Mouse (Mus musculus): Measurements from ENCODE around the gene Prss44.

GRCm38 (mm10) chr9:110821436-110821835, 7.6 kb downstream of the Prss44 start:
- no peak for TF ChIP-seq POLR2A (IDR thresholded peaks at IDR 0.05; ENCODE audit: low read depth, low read length)
- no peak for TF ChIP-seq CTCF (IDR thresholded peaks at IDR 0.05; ENCODE audit: extremely low read depth, insufficient read length, insufficient replicate concordance, low read depth, low read length)
